Mouse (Mus musculus): Measurements from ENCODE around the gene Tfcp2l1.

- no peak for TF ChIP-seq CTCF (conservative IDR thresholded peaks at IDR 0.05; ENCODE audit: low read length)
- no peak for TF ChIP-seq NANOG (IDR thresholded peaks at IDR 0.05; ENCODE audit: borderline replicate concordance, low read length)
Observed at GRCm38 (mm10) chr1:118727075-118727474, 99.3 kb downstream of the Tfcp2l1 start.

All from E14TG2a.4 (cell line).